Mouse (Mus musculus): ENCODE measurements at regions not wholly inside any gene's neighbourhood (a gene's known extent, or its start where the extent isn't known, plus 50 kb on each side); places are given as distances from the start of the nearest gene placed in this dataset.

GRCm38 (mm10) chr16:5353881-5354280 is 98.1 kb upstream of the Eef2kmt start:
- no peak overlapping the region for H3K27ac ChIP-seq (replicated peaks)
- no peak for TF ChIP-seq EP300 (optimal IDR thresholded peaks at IDR 0.05)
- no peak for TF ChIP-seq CTCF (IDR thresholded peaks at IDR 0.05; ENCODE audit: low read depth)
- no peaks in the 10 kb centered on the region for H3K9me3 ChIP-seq (ENCODE audit: control insufficient read depth, low read length)
- H3K9ac ChIP-seq (ENCODE audit: low read length): no peak overlapping the region
- DNase-seq (ENCODE audit: low spot score) (no peak), ATAC-seq (ENCODE audit: low FRiP score, low TSS enrichment) (no peak)
- H3K4me2 ChIP-seq (replicated peaks; ENCODE audit: low read depth): no peak overlapping the region
- no peak overlapping the region for H3K4me3 ChIP-seq (ENCODE audit: low read depth, low read length)
- no peaks in the 10 kb centered on the region for H3K27me3 ChIP-seq (ENCODE audit: control insufficient read depth, insufficient read depth, low read length)
- no peaks in the 10 kb centered on the region for H3K4me1 ChIP-seq (replicated peaks; ENCODE audit: control insufficient read depth, insufficient read depth)
- 52% methylated on average over 2 of the region's 2 CpGs for whole genome bisulfite sequencing
- no peaks in the 10 kb centered on the region for H3K36me3 ChIP-seq (ENCODE audit: control insufficient read depth, insufficient read depth, low read length)

GRCm38 (mm10) chr16:5351890-5352571 is 96.2 kb upstream of the Eef2kmt start:
- Histone ChIP-seq H3K4me1 (replicated peaks; ENCODE audit: control insufficient read depth, insufficient read depth) (no peaks in the 10 kb centered on the region), H3K4me3 (ENCODE audit: low read depth, low read length) (no peak overlapping the region), H3K27me3 (ENCODE audit: control insufficient read depth, insufficient read depth, low read length) (no peaks in the 10 kb centered on the region), H3K9me3 (ENCODE audit: control insufficient read depth, low read length) (no peaks in the 10 kb centered on the region), H3K27ac (replicated peaks) (no peak overlapping the region), H3K4me2 (replicated peaks; ENCODE audit: low read depth) (peak overlapping the region; percentile 32), H3K9ac (ENCODE audit: low read length) (no peak overlapping the region), H3K36me3 (ENCODE audit: control insufficient read depth, insufficient read depth, low read length) (no peaks in the 10 kb centered on the region)
- TF ChIP-seq CTCF (IDR thresholded peaks at IDR 0.05; ENCODE audit: low read depth) (no peak), EP300 (optimal IDR thresholded peaks at IDR 0.05) (no peak)
- 6% methylated on average over 18 of the region's 18 CpGs for WGBS
- DNase-seq (ENCODE audit: low spot score) (peak; percentile 87), ATAC-seq (ENCODE audit: low FRiP score, low TSS enrichment) (peak; percentile 91)

GRCm38 (mm10) chr16:5347151-5347550 is 91.4 kb upstream of the Eef2kmt start:
- DNase-seq (ENCODE audit: low spot score) (no peak), ATAC-seq (ENCODE audit: low FRiP score, low TSS enrichment) (no peak)
- no peak overlapping the region for H3K4me2 ChIP-seq (replicated peaks; ENCODE audit: low read depth)
- no peaks in the 10 kb centered on the region for H3K27me3 ChIP-seq (ENCODE audit: control insufficient read depth, insufficient read depth, low read length)
- no peaks in the 10 kb centered on the region for H3K9me3 ChIP-seq (ENCODE audit: control insufficient read depth, low read length)
- H3K4me3 ChIP-seq (ENCODE audit: low read depth, low read length): no peak overlapping the region
- no peak overlapping the region for H3K9ac ChIP-seq (ENCODE audit: low read length)
- TF ChIP-seq EP300 (optimal IDR thresholded peaks at IDR 0.05): no peak
- no peak for TF ChIP-seq CTCF (IDR thresholded peaks at IDR 0.05; ENCODE audit: low read depth)
- no peaks in the 10 kb centered on the region for H3K36me3 ChIP-seq (ENCODE audit: control insufficient read depth, insufficient read depth, low read length)
- H3K4me1 ChIP-seq (replicated peaks; ENCODE audit: control insufficient read depth, insufficient read depth): no peaks in the 10 kb centered on the region
- 88% methylated on average over 5 of the region's 5 CpGs for WGBS
- H3K27ac ChIP-seq (replicated peaks): no peak overlapping the region

- no peak overlapping the region for H3K9ac ChIP-seq (ENCODE audit: low read length)
- H3K27me3 ChIP-seq (ENCODE audit: control insufficient read depth, insufficient read depth, low read length): no peaks in the 10 kb centered on the region
- DNase-seq (ENCODE audit: low spot score): no peak
- no peak for ATAC-seq (ENCODE audit: low FRiP score, low TSS enrichment)
- no peaks in the 10 kb centered on the region for H3K9me3 ChIP-seq (ENCODE audit: control insufficient read depth, low read length)
- no peaks in the 10 kb centered on the region for H3K4me1 ChIP-seq (replicated peaks; ENCODE audit: control insufficient read depth, insufficient read depth)
- 70% methylated on average over 6 of the region's 6 CpGs for WGBS
- H3K36me3 ChIP-seq (ENCODE audit: control insufficient read depth, insufficient read depth, low read length): no peaks in the 10 kb centered on the region
- no peak overlapping the region for H3K27ac ChIP-seq (replicated peaks)
- H3K4me2 ChIP-seq (replicated peaks; ENCODE audit: low read depth): no peak overlapping the region
- TF ChIP-seq EP300 (optimal IDR thresholded peaks at IDR 0.05): no peak
- no peak for TF ChIP-seq CTCF (IDR thresholded peaks at IDR 0.05; ENCODE audit: low read depth)
- H3K4me3 ChIP-seq (ENCODE audit: low read depth, low read length): no peak overlapping the region
Observed at GRCm38 (mm10) chr16:5342326-5342725, 86.5 kb upstream of the Eef2kmt start.

GRCm38 (mm10) chr16:5316271-5316670 is 60.5 kb upstream of the Eef2kmt start:
- H3K4me2 ChIP-seq (replicated peaks; ENCODE audit: low read depth): no peak overlapping the region
- H3K36me3 ChIP-seq (ENCODE audit: control insufficient read depth, insufficient read depth, low read length): no peaks in the 10 kb centered on the region
- 88% methylated on average over 1 of the region's 1 CpGs for WGBS
- no peak overlapping the region for H3K27ac ChIP-seq (replicated peaks)
- ATAC-seq (ENCODE audit: low FRiP score, low TSS enrichment): no peak
- H3K9ac ChIP-seq (ENCODE audit: low read length): no peak overlapping the region
- TF ChIP-seq EP300 (optimal IDR thresholded peaks at IDR 0.05) (no peak), CTCF (IDR thresholded peaks at IDR 0.05; ENCODE audit: low read depth) (no peak)
- no peaks in the 10 kb centered on the region for H3K27me3 ChIP-seq (ENCODE audit: control insufficient read depth, insufficient read depth, low read length)
- no peaks in the 10 kb centered on the region for H3K4me1 ChIP-seq (replicated peaks; ENCODE audit: control insufficient read depth, insufficient read depth)
- no peak overlapping the region for H3K4me3 ChIP-seq (ENCODE audit: low read depth, low read length)
- no peak for DNase-seq (ENCODE audit: low spot score)
- H3K9me3 ChIP-seq (ENCODE audit: control insufficient read depth, low read length): no peaks in the 10 kb centered on the region

- no peak for DNase-seq (ENCODE audit: low spot score)
Observed at GRCm38 (mm10) chr16:5313261-5313660, 57.5 kb upstream of the Eef2kmt start.

More at GRCm38 (mm10) chr16:5313261-5313660, 57.5 kb upstream of the Eef2kmt start:
- no peaks in the 10 kb centered on the region for H3K36me3 ChIP-seq (ENCODE audit: control insufficient read depth, insufficient read depth, low read length)
- H3K9me3 ChIP-seq (ENCODE audit: control insufficient read depth, low read length): no peaks in the 10 kb centered on the region
- TF ChIP-seq CTCF (IDR thresholded peaks at IDR 0.05; ENCODE audit: low read depth) (no peak), EP300 (optimal IDR thresholded peaks at IDR 0.05) (no peak)
- H3K27me3 ChIP-seq (ENCODE audit: control insufficient read depth, insufficient read depth, low read length): no peaks in the 10 kb centered on the region
- no peak overlapping the region for H3K27ac ChIP-seq (replicated peaks)
- H3K4me3 ChIP-seq (ENCODE audit: low read depth, low read length): no peak overlapping the region
- H3K4me2 ChIP-seq (replicated peaks; ENCODE audit: low read depth): no peak overlapping the region
- 80% methylated on average over 6 of the region's 6 CpGs for WGBS
- H3K4me1 ChIP-seq (replicated peaks; ENCODE audit: control insufficient read depth, insufficient read depth): no peaks in the 10 kb centered on the region
- no peak overlapping the region for H3K9ac ChIP-seq (ENCODE audit: low read length)
- no peak for ATAC-seq (ENCODE audit: low FRiP score, low TSS enrichment)

Data from stomach, postnatal 0 days (tissue).